Mouse (Mus musculus) forebrain, embryonic 14.5 days (tissue): ENCODE data around the gene Gm44965. TPM values are rescaled to one million over a fixed set of nuclear protein-coding genes. Genes with fewer than 3 reads are reported as not detected.

Experiments
- ATAC-seq: fragments of 200-750 bp; cut with Nextera tagmentation; 2 replicates; pipeline ENCODE4 v1.8.0; 2017; ENCODE audit warnings: mild to moderate bottlenecking, moderate library complexity
- DNase-seq: peaks from one replicate; pipeline ENCODE4 v3.0.0-alpha.2; 2015; ENCODE audit warnings: low spot score
- H3K27ac ChIP-seq: fragments of 300-500 bp; sonication (generic); 2 replicates; pipeline ENCODE4 v1.5.1; 2014; ENCODE audit warnings: low read depth, mild to moderate bottlenecking, control low read depth, low read length, moderate library complexity
- H3K27me3 ChIP-seq: fragments of 300-500 bp; sonication (generic); replicated peaks from 2 replicates; pipeline ENCODE4 v1.6.1; 2014; ENCODE audit warnings: low read length, control low read depth, mixed read lengths; ENCODE audit not compliant: control insufficient read depth, insufficient read depth
- H3K36me3 ChIP-seq: fragments of 300-500 bp; sonication (generic); 2 replicates; pipeline ENCODE4 v1.6.1; 2014; ENCODE audit warnings: low read length, control low read depth; ENCODE audit not compliant: control insufficient read depth, insufficient read depth
- H3K4me1 ChIP-seq: fragments of 300-500 bp; sonication (generic); 2 replicates; pipeline ENCODE4 v1.6.1; 2014; ENCODE audit warnings: antibody characterized with exemption, low read length, control low read depth; ENCODE audit not compliant: control insufficient read depth, insufficient read depth
- H3K4me2 ChIP-seq: fragments of 300-500 bp; sonication (generic); 2 replicates; pipeline ENCODE4 v1.6.1; 2014; ENCODE audit warnings: mild to moderate bottlenecking, control low read depth, low read length
- H3K4me3 ChIP-seq: fragments of 300-500 bp; sonication (generic); 2 replicates; pipeline ENCODE4 v1.5.1; 2014; ENCODE audit warnings: low read depth, low read length, control low read depth
- H3K9ac ChIP-seq: fragments of 300-500 bp; sonication (generic); 2 replicates; pipeline ENCODE4 v1.6.1; 2014; ENCODE audit warnings: mild to moderate bottlenecking, low read length, control low read depth, moderate library complexity
- H3K9me3 ChIP-seq: fragments of 300-500 bp; sonication (generic); replicated peaks from 2 replicates; pipeline ENCODE4 v1.6.1; 2016; ENCODE audit warnings: low read length, control low read depth, mixed read lengths; ENCODE audit not compliant: control insufficient read depth
- WGBS: fragments of 180-500 bp; shearing (Covaris S2); extraction: QIAGEN DNeasy Blood & Tissue Kit; methylation state at CpG from one replicate; pipeline ENCODE4 v1.1.7; 2014; 5-methylcytosine and 5-hydroxymethylcytosine counted together
- polyA plus RNA-seq: library from polyadenylated mRNA; unstranded; fragments of >200 nt; fragmentation: Nextera tagmentation; extraction: Ambion mirVana; gene quantifications from 2 replicates; pipeline ENCODE4 v1.2.1, GENCODE M21; 2014

The Gm44965 gene
- polyA plus RNA-seq = not detected in 2 replicates

- Histone ChIP-seq H3K36me3 (peaks cover 24% of the 10 kb centered on the region), H3K9me3 (peaks cover 18% of the 10 kb centered on the region; the same call in 1 of the 2 replicates), H3K9ac (peak within 1 kb of the TSS; percentile 86), H3K4me2 (peak within 1 kb of the TSS; percentile 73), H3K4me1 (peaks cover 13% of the 10 kb centered on the region), H3K27me3 (no peaks in the 10 kb centered on the region), H3K4me3 (peak within 1 kb of the TSS; percentile 75), H3K27ac (peak within 1 kb of the TSS; percentile 90)
- ATAC-seq (peak; percentile 91), DNase-seq (peak; percentile 89)
- 3% methylated on average over 45 of the region's 45 CpGs for WGBS
These were observed at the start of gene Gm44965, which contains the start of gene Repin1 for GRCm38 (mm10) chr6:48593158-48594042. TSS of gene Gm44965 (plus strand) at chr6:48593941. TSS of gene Repin1 (plus strand) at chr6:48593883.

GRCm38 (mm10) chr6:48545251-48545650, 48.5 kb upstream of the Gm44965 start:
- ATAC-seq = no peak
- no peaks in the 10 kb centered on the region for H3K27me3 ChIP-seq
- no peak overlapping the region for H3K4me2 ChIP-seq
- no peaks in the 10 kb centered on the region for H3K9me3 ChIP-seq
- no peak overlapping the region for H3K4me3 ChIP-seq
- DNase-seq = no peak
- no peak overlapping the region for H3K27ac ChIP-seq
- H3K36me3 ChIP-seq = peaks cover 26% of the 10 kb centered on the region
- no peak overlapping the region for H3K9ac ChIP-seq
- H3K4me1 ChIP-seq = no peaks in the 10 kb centered on the region
- 76% methylated on average over 5 of the region's 5 CpGs for WGBS

GRCm38 (mm10) chr6:48546271-48546670, 47.5 kb upstream of the Gm44965 start:
- peak; percentile 39 for DNase-seq
- Histone ChIP-seq H3K4me1 (no peaks in the 10 kb centered on the region), H3K36me3 (peaks cover 16% of the 10 kb centered on the region), H3K9ac (no peak overlapping the region), H3K27me3 (no peaks in the 10 kb centered on the region; the same call in 1 of the 2 replicates), H3K4me3 (no peak overlapping the region), H3K4me2 (no peak overlapping the region), H3K27ac (no peak overlapping the region), H3K9me3 (no peaks in the 10 kb centered on the region)
- no peak for ATAC-seq
- WGBS = 64% methylated on average over 1 of the region's 1 CpGs

- WGBS = 78% methylated on average over 4 of the region's 4 CpGs
- no peaks in the 10 kb centered on the region for H3K9me3 ChIP-seq
- no peak for ATAC-seq
- H3K27ac ChIP-seq = no peak overlapping the region
- H3K4me3 ChIP-seq = no peak overlapping the region
- H3K36me3 ChIP-seq = peaks cover 10% of the 10 kb centered on the region; the same call in 1 of the 2 replicates
- no peak for DNase-seq
- H3K27me3 ChIP-seq = no peaks in the 10 kb centered on the region; the same call in 1 of the 2 replicates
- no peak overlapping the region for H3K4me2 ChIP-seq
- H3K9ac ChIP-seq = no peak overlapping the region
- no peaks in the 10 kb centered on the region for H3K4me1 ChIP-seq
These were observed 46.9 kb upstream of the Gm44965 start for GRCm38 (mm10) chr6:48546858-48547257.

GRCm38 (mm10) chr6:48548314-48548713, 45.4 kb upstream of the Gm44965 start:
- Histone ChIP-seq H3K27me3 (no peaks in the 10 kb centered on the region; the same call in 1 of the 2 replicates), H3K9me3 (no peaks in the 10 kb centered on the region), H3K4me2 (no peak overlapping the region), H3K9ac (no peak overlapping the region), H3K27ac (no peak overlapping the region), H3K4me1 (no peaks in the 10 kb centered on the region), H3K36me3 (no peaks in the 10 kb centered on the region), H3K4me3 (no peak overlapping the region)
- DNase-seq (no peak), ATAC-seq (no peak)
- WGBS = 86% methylated on average over 6 of the region's 6 CpGs

- Histone ChIP-seq H3K4me2 (no peak overlapping the region), H3K9me3 (no peaks in the 10 kb centered on the region), H3K4me3 (no peak overlapping the region), H3K27me3 (no peaks in the 10 kb centered on the region; the same call in 1 of the 2 replicates), H3K36me3 (peaks cover under 1% of the 10 kb centered on the region; the same call in 1 of the 2 replicates), H3K27ac (no peak overlapping the region), H3K9ac (no peak overlapping the region), H3K4me1 (peaks cover 8% of the 10 kb centered on the region)
- ATAC-seq (no peak), DNase-seq (no peak)
- WGBS = 76% methylated on average over 4 of the region's 4 CpGs
These were observed 40.8 kb upstream of the Gm44965 start for GRCm38 (mm10) chr6:48552918-48553317.

- Histone ChIP-seq H3K4me3 (peak overlapping the region; percentile 39), H3K4me1 (peaks cover 8% of the 10 kb centered on the region), H3K4me2 (peak overlapping the region; percentile 75), H3K36me3 (peaks cover 5% of the 10 kb centered on the region; the same call in 1 of the 2 replicates), H3K27me3 (no peaks in the 10 kb centered on the region; the same call in 1 of the 2 replicates), H3K9ac (peak overlapping the region; percentile 77), H3K9me3 (no peaks in the 10 kb centered on the region), H3K27ac (peak overlapping the region; percentile 97)
- 78% methylated on average over 4 of the region's 4 CpGs for WGBS
- no peak for DNase-seq
- ATAC-seq = no peak; the same call in 1 of the 2 replicates
These were observed 39.9 kb upstream of the Gm44965 start for GRCm38 (mm10) chr6:48553819-48554218.

GRCm38 (mm10) chr6:48554280-48555103, 39.2 kb upstream of the Gm44965 start, which contains the start of gene Lrrc61:
TSS of gene Lrrc61 (plus strand) at chr6:48554796.
- peaks cover 8% of the 10 kb centered on the region for H3K4me1 ChIP-seq
- peak within 1 kb of the TSS; percentile 75 for H3K4me2 ChIP-seq
- H3K36me3 ChIP-seq = peaks cover 8% of the 10 kb centered on the region; the same call in 1 of the 2 replicates
- WGBS = under 1% methylated on average over 39 of the region's 39 CpGs
- DNase-seq = peak; percentile 99
- peak within 1 kb of the TSS; percentile 97 for H3K27ac ChIP-seq
- no peaks in the 10 kb centered on the region for H3K9me3 ChIP-seq
- H3K27me3 ChIP-seq = no peaks in the 10 kb centered on the region; the same call in 1 of the 2 replicates
- ATAC-seq = peak; percentile 95
- H3K9ac ChIP-seq = peak within 1 kb of the TSS; percentile 77
- peak within 1 kb of the TSS; percentile 39 for H3K4me3 ChIP-seq
